Mouse (Mus musculus): Measurements from ENCODE around the gene Klhdc7b.
A peak's percentile ranks its signal among the peaks of the same experiment; 100 is the strongest.

- peak; percentile 75 for TF ChIP-seq POLR2A (IDR thresholded peaks at IDR 0.05; ENCODE audit: control insufficient read depth, low read depth, low read length)
- TF ChIP-seq CTCF (IDR thresholded peaks at IDR 0.05; ENCODE audit: control insufficient read depth, insufficient read depth, insufficient replicate concordance, low read depth, low read length), result no peak
Measured at GRCm38 (mm10) chr15:89429352-89430221, 44.9 kb downstream of the Klhdc7b start, which contains the start of the genes C730034F03Rik, Gm44502 and Chkb.

Data from testis, adult 2 months (tissue).